Mouse (Mus musculus) intestine, embryonic 14.5 days (tissue): ENCODE results near the gene Socs2. TPM values are rescaled to one million over a fixed set of nuclear protein-coding genes. Genes with fewer than 3 reads are reported as not detected.

ENCODE experiments used
- ATAC-seq: fragments of 200-750 bp; cut with Nextera tagmentation; replicated peaks from 2 replicates; pipeline ENCODE4 v1.8.0; 2017; ENCODE audit warnings: low read depth, moderate number of reproducible peaks, moderate TSS enrichment, moderate library complexity; ENCODE audit not compliant: low FRiP score, low TSS enrichment
- DNase-seq: peaks from one replicate; pipeline ENCODE4 v3.0.0-alpha.2; 2018; ENCODE audit warnings: low spot score
- H3K27ac ChIP-seq: fragments of 300-500 bp; sonication (generic); 2 replicates; pipeline ENCODE4 v1.5.1; 2014; ENCODE audit warnings: low read depth, mild to moderate bottlenecking, control low read depth
- H3K27me3 ChIP-seq: fragments of 300-500 bp; sonication (generic); replicated peaks from 2 replicates; pipeline ENCODE4 v1.6.1; 2014; ENCODE audit warnings: low read length, control low read depth; ENCODE audit not compliant: control insufficient read depth, insufficient read depth
- H3K36me3 ChIP-seq: fragments of 300-500 bp; sonication (generic); 2 replicates; pipeline ENCODE4 v1.6.1; 2014; ENCODE audit warnings: low read length, control low read depth; ENCODE audit not compliant: control insufficient read depth, insufficient read depth
- H3K4me1 ChIP-seq: fragments of 300-500 bp; sonication (generic); replicated peaks from 2 replicates; pipeline ENCODE4 v1.6.1; 2014; ENCODE audit warnings: low read length, control low read depth, mixed read lengths; ENCODE audit not compliant: control insufficient read depth, insufficient read depth
- H3K4me2 ChIP-seq: fragments of 300-500 bp; sonication (generic); 2 replicates; pipeline ENCODE4 v1.6.1; 2014; ENCODE audit warnings: low read length
- H3K4me3 ChIP-seq: fragments of 300-500 bp; sonication (generic); 2 replicates; pipeline ENCODE4 v1.5.1; 2014; ENCODE audit warnings: low read depth, low read length, control low read depth, mixed read lengths
- H3K9ac ChIP-seq: fragments of 300-500 bp; sonication (generic); 2 replicates; pipeline ENCODE4 v1.6.1; 2014; ENCODE audit warnings: mild to moderate bottlenecking, low read length
- H3K9me3 ChIP-seq: fragments of 300-500 bp; sonication (generic); 2 replicates; pipeline ENCODE4 v1.6.1; 2016; ENCODE audit warnings: low read length, control low read depth; ENCODE audit not compliant: control insufficient read depth
- WGBS: fragments of 180-500 bp; shearing (Covaris S2); extraction: QIAGEN DNeasy Blood & Tissue Kit; methylation state at CpG from one replicate; pipeline ENCODE4 v1.1.7; 2014; 5-methylcytosine and 5-hydroxymethylcytosine counted together
- polyA plus RNA-seq: library from polyadenylated mRNA; unstranded; fragments of >200 nt; fragmentation: Nextera tagmentation; extraction: Ambion mirVana; gene quantifications from 2 replicates; pipeline ENCODE4 v1.2.1, GENCODE M21; 2014

Socs2 gene
- polyA plus RNA-seq, 1 experiment from 2014 or later: 52.7 TPM

DNA sequence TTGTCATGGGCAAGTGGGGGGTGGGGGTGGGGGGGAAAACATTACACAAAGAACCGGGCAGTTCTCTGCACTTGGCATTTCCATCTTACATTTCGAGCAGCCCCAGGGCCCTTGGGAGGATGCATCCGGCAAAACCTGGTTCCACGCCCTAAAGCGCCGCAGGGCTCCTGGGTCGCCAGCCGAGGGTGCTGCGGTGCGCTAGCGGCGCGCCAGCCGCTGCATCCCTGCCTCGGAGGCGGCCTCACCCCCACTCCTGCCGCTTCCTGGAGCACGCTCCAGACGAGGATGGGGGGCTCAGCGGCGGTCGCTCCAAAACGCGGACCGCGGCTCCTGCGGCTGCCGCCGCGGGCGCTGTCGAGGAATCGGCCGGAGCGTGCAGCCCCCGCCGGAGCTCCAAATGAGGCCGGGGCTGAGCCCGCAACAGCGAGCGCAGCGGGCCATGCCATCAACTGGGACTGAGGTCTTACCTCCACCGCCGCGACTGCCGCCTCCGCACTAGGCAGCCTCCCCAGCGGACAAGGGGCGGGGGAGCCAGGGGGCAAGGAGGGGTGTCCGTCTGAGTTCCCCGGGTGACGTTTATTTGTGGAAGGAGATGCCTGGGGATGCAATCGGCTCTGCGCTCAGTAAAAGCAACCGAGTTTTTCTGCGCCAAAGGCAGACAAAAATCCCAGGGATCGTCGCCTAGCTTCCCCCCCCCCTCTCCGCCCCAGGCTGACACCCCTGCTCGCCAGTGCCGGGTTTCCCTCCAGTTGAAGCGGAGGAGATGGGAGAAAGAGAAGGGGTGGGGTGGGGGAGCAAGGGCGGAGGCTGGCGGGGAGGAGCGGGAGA lies 1.2 kb downstream of the Socs2 start:
- ATAC-seq (peak; percentile 10; the same call in 1 of the 2 replicates), DNase-seq (peak; percentile 86)
- Histone ChIP-seq H3K27me3 (0 out of 2 replicates have a peak, but pooled peaks cover 6% of the 10 kb centered on the region), H3K9ac (peak overlapping the region; percentile 69), H3K4me2 (peak overlapping the region; percentile 94), H3K4me3 (peak overlapping the region; percentile 66), H3K27ac (peak overlapping the region; percentile 84), H3K36me3 (no peaks in the 10 kb centered on the region), H3K4me1 (peaks cover 6% of the 10 kb centered on the region), H3K9me3 (no peaks in the 10 kb centered on the region)
- WGBS: under 1% methylated on average over 65 of the region's 65 CpGs

DNA sequence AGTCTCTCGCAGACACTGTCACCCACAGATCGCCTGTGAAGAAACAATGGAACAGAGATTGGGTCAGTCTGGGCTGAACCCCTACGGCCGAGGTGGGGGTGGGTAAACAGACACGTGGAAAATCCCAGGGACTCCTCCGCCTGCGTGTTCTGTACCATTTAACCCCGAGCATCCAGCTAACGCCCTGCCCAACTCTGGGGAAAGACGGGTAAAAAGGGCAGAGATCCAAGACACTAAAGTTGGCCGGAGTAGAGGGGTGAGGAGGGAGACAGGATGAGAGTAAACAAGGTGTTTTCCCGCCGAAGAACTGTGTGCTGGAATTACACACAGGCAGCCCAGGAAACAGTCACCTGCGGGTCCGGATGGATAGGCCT lies 1.8 kb downstream of the Socs2 start:
- Histone ChIP-seq H3K9me3 (no peaks in the 10 kb centered on the region), H3K4me3 (peak overlapping the region; percentile 66), H3K4me2 (peak overlapping the region; percentile 94), H3K4me1 (peaks cover 6% of the 10 kb centered on the region), H3K27me3 (0 out of 2 replicates have a peak, but pooled peaks cover 6% of the 10 kb centered on the region), H3K9ac (peak overlapping the region; percentile 69), H3K36me3 (no peaks in the 10 kb centered on the region), H3K27ac (no peak overlapping the region; the same call in 1 of the 2 replicates)
- ATAC-seq: no peak
- WGBS: 0% methylated on average over 15 of the region's 15 CpGs
- DNase-seq: peak; percentile 78

DNA sequence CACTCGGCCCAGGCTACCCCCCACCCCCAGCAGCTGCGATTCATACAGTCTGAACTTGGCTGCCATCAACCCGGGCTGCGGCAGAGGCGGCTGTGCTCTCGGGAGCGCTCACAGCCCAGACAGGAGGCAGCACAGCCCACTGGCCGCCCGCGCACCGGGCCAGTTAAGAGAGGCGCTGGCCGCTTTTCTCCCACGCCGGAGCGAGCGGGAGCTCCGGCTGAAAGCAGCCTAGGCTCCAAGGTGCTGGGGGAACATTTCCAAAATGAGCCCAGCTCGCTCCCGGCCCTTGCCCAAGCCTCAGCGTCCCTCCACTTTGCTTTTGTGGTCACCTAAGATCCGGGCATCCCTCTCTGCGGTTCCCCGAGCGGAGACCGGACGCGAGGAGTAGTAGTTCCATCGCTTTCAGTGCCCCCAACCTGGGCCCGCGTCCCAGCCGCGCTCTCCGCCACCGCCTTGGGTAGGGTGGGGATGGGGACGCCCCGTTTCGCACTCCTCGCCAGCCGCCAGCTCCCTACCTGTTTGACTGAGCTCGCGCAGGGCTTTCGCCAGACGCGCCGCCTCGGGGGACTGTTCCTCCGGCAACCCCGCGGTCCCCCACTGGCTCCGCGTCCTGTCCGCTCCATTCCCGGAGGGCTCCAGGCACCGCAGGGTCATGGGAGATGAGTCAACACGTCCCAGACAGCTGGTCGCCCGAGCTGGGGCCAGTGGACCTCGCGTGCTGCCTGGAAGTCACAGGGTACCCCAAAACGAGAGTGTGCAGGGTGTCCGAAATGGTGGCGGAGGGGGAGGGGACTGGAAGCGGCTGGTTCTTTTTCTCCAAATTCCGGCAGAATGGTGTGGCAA lies 2.4 kb downstream of the Socs2 start:
- ATAC-seq (no peak), DNase-seq (peak; percentile 75)
- Histone ChIP-seq H3K27ac (no peak overlapping the region), H3K4me2 (peak overlapping the region; percentile 94), H3K36me3 (no peaks in the 10 kb centered on the region), H3K9ac (peak overlapping the region; percentile 45), H3K4me3 (peak overlapping the region; percentile 66), H3K27me3 (0 out of 2 replicates have a peak, but pooled peaks cover 3% of the 10 kb centered on the region), H3K4me1 (peaks cover 6% of the 10 kb centered on the region), H3K9me3 (no peaks in the 10 kb centered on the region)
- WGBS: under 1% methylated on average over 54 of the region's 65 CpGs

DNA sequence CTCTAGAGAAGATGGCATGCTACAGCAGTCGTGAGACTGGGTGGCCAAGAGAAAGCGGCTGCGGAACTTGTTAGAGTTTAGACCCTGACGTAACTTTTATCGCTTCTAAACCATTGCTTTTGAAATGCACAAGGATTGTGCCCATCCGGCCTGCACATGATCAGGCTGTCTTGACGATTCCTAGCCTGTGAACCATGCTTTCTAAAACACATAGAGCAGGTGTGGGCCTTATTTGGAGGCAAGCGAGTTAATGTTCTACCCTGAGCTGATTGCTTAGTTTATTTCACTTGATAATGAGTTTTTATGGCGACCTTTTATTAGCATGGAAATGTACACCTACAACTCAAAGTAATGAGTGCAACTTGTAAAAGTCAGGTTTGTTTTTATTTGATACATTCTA lies 5.8 kb downstream of the Socs2 start:
- WGBS: 73% methylated on average over 9 of the region's 9 CpGs
- peaks cover 7% of the 10 kb centered on the region for H3K4me1 ChIP-seq
- H3K4me2 ChIP-seq: no peak overlapping the region; the same call in 1 of the 2 replicates
- DNase-seq (no peak), ATAC-seq (no peak)
- no peak overlapping the region for H3K4me3 ChIP-seq
- H3K9ac ChIP-seq: no peak overlapping the region
- peak overlapping the region; percentile 34 for H3K27ac ChIP-seq
- H3K36me3 ChIP-seq: no peaks in the 10 kb centered on the region
- H3K9me3 ChIP-seq: no peaks in the 10 kb centered on the region
- H3K27me3 ChIP-seq: 0 out of 2 replicates have a peak, but pooled peaks cover 3% of the 10 kb centered on the region

DNA sequence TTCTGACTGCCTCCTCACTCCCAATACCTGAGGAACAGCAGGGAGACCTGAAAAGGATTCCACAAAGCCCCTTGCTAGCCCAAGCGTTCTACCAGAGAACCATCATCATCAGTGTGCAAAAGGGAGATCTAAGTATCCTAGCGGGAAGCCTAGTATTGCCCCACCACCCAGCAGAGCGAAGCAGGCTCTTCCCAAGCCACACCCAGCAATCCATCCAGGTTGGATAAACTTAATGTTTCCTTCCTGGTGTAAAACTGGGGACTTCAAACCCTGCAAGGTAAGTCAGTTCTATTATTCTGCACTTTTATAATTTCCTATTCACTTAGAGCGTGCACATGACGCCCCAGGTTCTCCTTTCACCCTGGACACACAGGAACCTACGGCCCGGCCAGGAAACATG lies 6.3 kb downstream of the Socs2 start:
- Histone ChIP-seq H3K4me1 (peaks cover 7% of the 10 kb centered on the region), H3K9me3 (no peaks in the 10 kb centered on the region), H3K36me3 (no peaks in the 10 kb centered on the region), H3K4me2 (peak overlapping the region; percentile 18; the same call in 1 of the 2 replicates), H3K27ac (peak overlapping the region; percentile 34), H3K27me3 (0 out of 2 replicates have a peak, but pooled peaks cover 3% of the 10 kb centered on the region), H3K4me3 (no peak overlapping the region), H3K9ac (no peak overlapping the region)
- ATAC-seq (no peak), DNase-seq (peak; percentile 68)
- WGBS: 76% methylated on average over 7 of the region's 7 CpGs

DNA sequence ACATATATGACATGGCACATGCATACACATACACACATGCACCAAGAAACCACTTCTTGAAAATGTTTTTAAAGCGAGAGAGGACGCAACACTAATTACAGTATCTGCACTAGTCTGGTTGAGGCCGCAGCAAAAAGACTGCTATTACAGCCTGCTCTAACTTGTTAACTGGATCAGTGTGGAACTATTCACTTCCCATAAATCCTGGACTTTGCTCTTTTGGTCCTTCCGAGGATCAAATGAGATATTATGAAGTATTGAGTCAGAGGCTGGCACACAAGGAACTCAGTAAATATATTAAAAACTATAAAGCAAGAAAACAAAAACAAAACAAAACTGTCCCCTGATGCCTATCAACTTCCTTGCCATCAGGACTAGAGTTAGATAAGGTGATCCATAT lies 6.8 kb downstream of the Socs2 start:
- Histone ChIP-seq H3K4me1 (peaks cover 7% of the 10 kb centered on the region), H3K9ac (no peak overlapping the region), H3K36me3 (no peaks in the 10 kb centered on the region), H3K27ac (peak overlapping the region; percentile 34; the same call in 1 of the 2 replicates), H3K9me3 (no peaks in the 10 kb centered on the region), H3K27me3 (0 out of 2 replicates have a peak, but pooled peaks cover 3% of the 10 kb centered on the region), H3K4me3 (no peak overlapping the region), H3K4me2 (peak overlapping the region; percentile 18; the same call in 1 of the 2 replicates)
- ATAC-seq: no peak
- no peak for DNase-seq
- WGBS: 82% methylated on average over 4 of the region's 4 CpGs

DNA sequence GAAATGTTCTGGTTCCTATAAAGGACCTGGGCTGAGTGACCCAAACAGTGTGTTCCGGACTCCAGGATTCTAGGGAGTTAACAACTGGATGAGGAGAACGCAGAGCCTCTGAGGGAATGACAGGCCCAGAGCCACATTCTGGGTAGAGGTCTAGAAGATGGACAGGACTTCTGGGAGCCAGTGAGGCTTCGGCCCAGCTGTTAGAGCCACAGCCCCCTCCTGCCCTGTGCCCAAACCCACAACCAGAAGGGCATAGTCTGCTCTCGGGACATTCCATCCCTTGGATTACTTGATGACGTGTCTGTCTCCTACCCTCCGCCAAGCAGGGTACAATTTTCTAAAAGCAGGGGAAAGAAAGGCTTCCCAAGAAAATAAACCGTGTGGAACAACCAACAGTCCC lies 7.8 kb downstream of the Socs2 start:
- peaks cover 7% of the 10 kb centered on the region for H3K4me1 ChIP-seq
- ATAC-seq (no peak), DNase-seq (no peak)
- H3K36me3 ChIP-seq: no peaks in the 10 kb centered on the region
- no peak overlapping the region for H3K9ac ChIP-seq
- H3K4me2 ChIP-seq: no peak overlapping the region
- no peak overlapping the region for H3K4me3 ChIP-seq
- H3K27ac ChIP-seq: no peak overlapping the region
- H3K27me3 ChIP-seq: 0 out of 2 replicates have a peak, but pooled peaks cover 3% of the 10 kb centered on the region
- no peaks in the 10 kb centered on the region for H3K9me3 ChIP-seq
- 81% methylated on average over 7 of the region's 7 CpGs for WGBS

DNA sequence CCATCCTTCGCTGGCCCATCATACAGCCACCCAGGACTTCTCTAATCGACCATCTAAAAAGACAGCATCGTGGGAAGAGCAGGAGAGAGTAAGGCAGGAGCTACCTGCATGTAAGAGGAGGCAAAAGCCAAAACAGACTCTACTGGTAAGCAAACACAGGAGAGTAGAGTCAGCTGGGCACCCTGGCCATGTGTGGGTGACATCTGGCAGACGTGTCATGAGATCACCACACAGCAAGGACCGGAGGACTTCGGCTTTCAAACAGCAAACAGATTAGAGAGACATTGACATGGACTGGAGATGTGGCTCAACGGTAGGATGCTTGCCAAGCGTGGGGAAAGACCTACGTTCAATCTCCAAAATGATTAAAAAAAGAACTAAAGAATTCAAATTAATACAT lies 8.5 kb downstream of the Socs2 start:
- Histone ChIP-seq H3K4me2 (no peak overlapping the region), H3K4me3 (no peak overlapping the region), H3K27me3 (no peaks in the 10 kb centered on the region), H3K27ac (no peak overlapping the region), H3K9ac (no peak overlapping the region), H3K9me3 (no peaks in the 10 kb centered on the region), H3K4me1 (peaks cover 7% of the 10 kb centered on the region), H3K36me3 (no peaks in the 10 kb centered on the region)
- no peak for DNase-seq
- ATAC-seq: no peak
- WGBS: 76% methylated on average over 9 of the region's 9 CpGs
